Mouse (Mus musculus) cerebellum, adult 2 months (tissue): Measurements from ENCODE around the gene Cyp51.

Experiments used
- CTCF ChIP-seq: fragments of 200-500 bp; IDR thresholded peaks from 2 replicates; pipeline ENCODE4 v1.5.1; 2011; ENCODE audit warnings: low read depth, mild to moderate bottlenecking, control low read depth, low read length, moderate library complexity, borderline replicate concordance; ENCODE audit not compliant: insufficient read depth
- POLR2A ChIP-seq: fragments of 200-500 bp; IDR thresholded peaks from 2 replicates; pipeline ENCODE4 v1.6.1; 2011; ENCODE audit warnings: low read length, control low read depth, borderline replicate concordance; ENCODE audit not compliant: insufficient read depth

GRCm38 (mm10) chr5:4067203-4067602, 37.3 kb downstream of the Cyp51 start:
- TF ChIP-seq POLR2A (no peak), CTCF (no peak)
